Mouse (Mus musculus) neural tube, embryonic 15.5 days (tissue): ENCODE results near the gene Gm3448. TPM values are rescaled to one million over a fixed set of nuclear protein-coding genes. Genes with fewer than 3 reads are reported as not detected.
"Not testable (repeated sequence)": the region's sequence is repeated elsewhere in the genome, so short reads cannot be mapped to it uniquely, and the experiment has no call there.

ENCODE experiments used
- ATAC-seq: fragments of 200-750 bp; cut with Nextera tagmentation; 2 replicates; pipeline ENCODE4 v1.8.0; 2017; ENCODE audit warnings: mild to moderate bottlenecking, moderate TSS enrichment, moderate library complexity; ENCODE audit not compliant: low FRiP score
- H3K27ac ChIP-seq: fragments of 300-500 bp; sonication (generic); replicated peaks from 2 replicates; pipeline ENCODE4 v1.5.1; 2015; ENCODE audit warnings: mild to moderate bottlenecking, inconsistent platforms
- H3K27me3 ChIP-seq: fragments of 300-500 bp; sonication (generic); replicated peaks from 2 replicates; pipeline ENCODE4 v1.6.1; 2015; ENCODE audit warnings: inconsistent platforms
- H3K36me3 ChIP-seq: fragments of 300-500 bp; sonication (generic); 2 replicates; pipeline ENCODE4 v1.6.1; 2015; ENCODE audit warnings: inconsistent platforms
- H3K4me1 ChIP-seq: fragments of 300-500 bp; sonication (generic); 2 replicates; pipeline ENCODE4 v1.6.1; 2015; ENCODE audit warnings: inconsistent platforms
- H3K4me2 ChIP-seq: fragments of 300-500 bp; sonication (generic); 2 replicates; pipeline ENCODE4 v1.6.1; 2015; ENCODE audit warnings: inconsistent platforms, mild to moderate bottlenecking, moderate library complexity
- H3K4me3 ChIP-seq: fragments of 300-500 bp; sonication (generic); replicated peaks from 2 replicates; pipeline ENCODE4 v1.5.1; 2015; ENCODE audit warnings: mild to moderate bottlenecking, inconsistent platforms
- H3K9ac ChIP-seq: fragments of 300-500 bp; sonication (generic); replicated peaks from 2 replicates; pipeline ENCODE4 v1.6.1; 2015; ENCODE audit warnings: mild to moderate bottlenecking, inconsistent platforms
- H3K9me3 ChIP-seq: fragments of 300-500 bp; sonication (generic); replicated peaks from 2 replicates; pipeline ENCODE4 v1.6.1; 2016; ENCODE audit warnings: inconsistent platforms
- WGBS: fragments of 180-500 bp; shearing (Covaris S2); methylation state at CpG from one replicate; pipeline ENCODE4 v1.1.7; 2015; ENCODE audit warnings: mixed read lengths; 5-methylcytosine and 5-hydroxymethylcytosine counted together
- polyA plus RNA-seq: library from polyadenylated mRNA; unstranded; fragments of >200 nt; fragmentation: Nextera tagmentation; extraction: Ambion mirVana; gene quantifications from 2 replicates; pipeline ENCODE4 v1.2.1, GENCODE M21; 2015

The Gm3448 gene
- polyA plus RNA-seq, 1 experiment from 2014 or later = 3.2 TPM

GRCm38 (mm10) chr17:15066066-15066465, 24.7 kb upstream of the Gm3448 start:
- WGBS = 10% methylated on average over 6 of the region's 6 CpGs
- Histone ChIP-seq H3K27me3 (no peaks in the 10 kb centered on the region), H3K4me3 (0 out of 2 replicates have a peak overlapping the region, but pooled peaks have one; percentile 15), H3K4me2 (peak overlapping the region; percentile 52), H3K36me3 (peaks cover 27% of the 10 kb centered on the region), H3K27ac (peak overlapping the region; percentile 65), H3K9me3 (no peaks in the 10 kb centered on the region), H3K9ac (0 out of 2 replicates have a peak overlapping the region, but pooled peaks have one; percentile 45), H3K4me1 (peaks cover 11% of the 10 kb centered on the region)
- ATAC-seq = peak; percentile 89

- no peaks in the 10 kb centered on the region for H3K27me3 ChIP-seq
- H3K36me3 ChIP-seq = peaks cover 32% of the 10 kb centered on the region
- H3K27ac ChIP-seq = peak overlapping the region; percentile 65
- peaks cover 11% of the 10 kb centered on the region for H3K4me1 ChIP-seq
- WGBS = 42% methylated on average over 13 of the region's 13 CpGs
- H3K9me3 ChIP-seq = no peaks in the 10 kb centered on the region
- 0 out of 2 replicates have a peak overlapping the region, but pooled peaks have one; percentile 45 for H3K9ac ChIP-seq
- H3K4me3 ChIP-seq = 0 out of 2 replicates have a peak overlapping the region, but pooled peaks have one; percentile 15
- H3K4me2 ChIP-seq = peak overlapping the region; percentile 52
- peak; percentile 89 for ATAC-seq
Observed at GRCm38 (mm10) chr17:15065391-15066024, 24.2 kb upstream of the Gm3448 start.

GRCm38 (mm10) chr17:15060356-15060755, 19.0 kb upstream of the Gm3448 start:
- Histone ChIP-seq H3K9me3 (no peaks in the 10 kb centered on the region), H3K4me3 (no peak overlapping the region), H3K9ac (no peak overlapping the region), H3K27ac (no peak overlapping the region), H3K27me3 (no peaks in the 10 kb centered on the region), H3K4me2 (no peak overlapping the region), H3K4me1 (no peaks in the 10 kb centered on the region), H3K36me3 (peaks cover 72% of the 10 kb centered on the region)
- WGBS = 91% methylated on average over 6 of the region's 6 CpGs
- ATAC-seq = no peak

- 96% methylated on average over 14 of the region's 14 CpGs for WGBS
- no peaks in the 10 kb centered on the region for H3K27me3 ChIP-seq
- H3K36me3 ChIP-seq = peaks cover 75% of the 10 kb centered on the region
- no peak overlapping the region for H3K9ac ChIP-seq
- H3K4me1 ChIP-seq = no peaks in the 10 kb centered on the region
- H3K27ac ChIP-seq = no peak overlapping the region
- no peak overlapping the region for H3K4me2 ChIP-seq
- no peaks in the 10 kb centered on the region for H3K9me3 ChIP-seq
- H3K4me3 ChIP-seq = no peak overlapping the region
- no peak for ATAC-seq
Observed at GRCm38 (mm10) chr17:15059646-15060045, 18.3 kb upstream of the Gm3448 start.

- H3K4me2 ChIP-seq = no peak overlapping the region
- 95% methylated on average over 5 of the region's 5 CpGs for WGBS
- no peaks in the 10 kb centered on the region for H3K4me1 ChIP-seq
- H3K9me3 ChIP-seq = no peaks in the 10 kb centered on the region
- ATAC-seq = no peak
- H3K36me3 ChIP-seq = peaks cover 67% of the 10 kb centered on the region
- no peaks in the 10 kb centered on the region for H3K27me3 ChIP-seq
- H3K27ac ChIP-seq = no peak overlapping the region
- H3K9ac ChIP-seq = no peak overlapping the region
- no peak overlapping the region for H3K4me3 ChIP-seq
Observed at GRCm38 (mm10) chr17:15058161-15058591, 16.8 kb upstream of the Gm3448 start.

- Histone ChIP-seq H3K27me3 (no peaks in the 10 kb centered on the region), H3K27ac (no peak overlapping the region), H3K4me1 (no peaks in the 10 kb centered on the region), H3K4me3 (no peak overlapping the region), H3K9me3 (no peaks in the 10 kb centered on the region), H3K9ac (no peak overlapping the region), H3K4me2 (no peak overlapping the region), H3K36me3 (peaks cover 47% of the 10 kb centered on the region)
- ATAC-seq = no peak
- 88% methylated on average over 4 of the region's 4 CpGs for WGBS
Observed at GRCm38 (mm10) chr17:15055925-15056324, 14.6 kb upstream of the Gm3448 start.

GRCm38 (mm10) chr17:15053829-15054200, 12.5 kb upstream of the Gm3448 start:
- 92% methylated on average over 13 of the region's 13 CpGs for WGBS
- H3K4me1 ChIP-seq, H3K27ac ChIP-seq, H3K4me3 ChIP-seq, H3K4me2 ChIP-seq, H3K9me3 ChIP-seq, ATAC-seq, H3K9ac ChIP-seq, H3K27me3 ChIP-seq: not testable (repeated sequence)
- H3K36me3 ChIP-seq = peaks cover 28% of the 10 kb centered on the region

GRCm38 (mm10) chr17:15053183-15053828, 12.0 kb upstream of the Gm3448 start:
- H3K4me3 ChIP-seq, H3K9ac ChIP-seq, H3K9me3 ChIP-seq, ATAC-seq, H3K4me2 ChIP-seq, H3K27ac ChIP-seq, H3K27me3 ChIP-seq, H3K4me1 ChIP-seq: not testable (repeated sequence)
- 99% methylated on average over 6 of the region's 8 CpGs for WGBS
- peaks cover 24% of the 10 kb centered on the region for H3K36me3 ChIP-seq

- not testable (repeated sequence) for H3K4me3 ChIP-seq, H3K4me2 ChIP-seq, H3K9ac ChIP-seq, H3K27ac ChIP-seq, H3K9me3 ChIP-seq, H3K27me3 ChIP-seq, H3K4me1 ChIP-seq
- ATAC-seq = peak; percentile 45; the same call in 1 of the 2 replicates
- 67% methylated on average over 1 of the region's 1 CpGs for WGBS
- H3K36me3 ChIP-seq = peaks cover 19% of the 10 kb centered on the region
Observed at GRCm38 (mm10) chr17:15052766-15053165, 11.4 kb upstream of the Gm3448 start.

- not testable (repeated sequence) for H3K4me1 ChIP-seq, H3K4me3 ChIP-seq, H3K27me3 ChIP-seq, H3K4me2 ChIP-seq, H3K9ac ChIP-seq, H3K27ac ChIP-seq, H3K9me3 ChIP-seq, H3K36me3 ChIP-seq, ATAC-seq
- whole genome bisulfite sequencing = no CpG with 5 or more reads among the region's 1 CpGs
Observed at GRCm38 (mm10) chr17:15050338-15050737, 9.0 kb upstream of the Gm3448 start.

- not testable (repeated sequence) for H3K4me3 ChIP-seq, H3K9ac ChIP-seq, H3K9me3 ChIP-seq, H3K4me1 ChIP-seq, H3K27me3 ChIP-seq, H3K4me2 ChIP-seq, H3K36me3 ChIP-seq, H3K27ac ChIP-seq
- no CpG with 5 or more reads among the region's 3 CpGs for WGBS
- ATAC-seq = 0 out of 2 replicates have a peak, but pooled peaks have one; percentile 11
Observed at GRCm38 (mm10) chr17:15040455-15040854, 882 bp downstream of the Gm3448 start.

GRCm38 (mm10) chr17:15031414-15031813, 9.9 kb downstream of the Gm3448 start:
- not testable (repeated sequence) for H3K4me3 ChIP-seq, H3K36me3 ChIP-seq, ATAC-seq

More at GRCm38 (mm10) chr17:15031414-15031813, 9.9 kb downstream of the Gm3448 start:
- not testable (repeated sequence) for H3K4me2 ChIP-seq, H3K27me3 ChIP-seq, H3K4me1 ChIP-seq, H3K9ac ChIP-seq, H3K27ac ChIP-seq, H3K9me3 ChIP-seq
- no CpG with 5 or more reads among the region's 4 CpGs for WGBS
